ENCODE assay signal across 25 mouse cellular contexts in the genomic region with DNA sequence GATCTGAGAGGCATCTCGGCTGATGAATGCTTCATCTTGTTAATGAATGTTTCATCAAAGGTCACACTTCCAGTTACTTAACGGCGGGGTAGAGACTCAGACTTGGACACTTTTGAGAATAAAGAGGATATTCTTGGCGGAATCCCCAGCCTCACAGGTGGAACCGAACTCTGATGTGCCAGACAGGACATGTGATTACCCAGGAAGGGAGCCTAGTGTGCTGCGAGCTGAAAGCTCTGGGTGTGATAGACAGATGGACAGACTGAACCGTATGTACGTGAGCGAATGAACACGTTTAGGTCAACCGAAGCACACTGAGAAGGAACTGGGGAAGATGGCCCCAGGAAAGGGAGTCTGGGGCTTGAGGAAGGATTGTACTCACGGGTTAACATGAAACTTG.
DNase-seq lines count a peak whose midpoint lies in the region; ATAC-seq and TF ChIP-seq lines count a peak whose summit lies in the region.
"Had no signal": no experiment of that assay in that cellular context is flagged by ENCODE, and none has a peak within 500 bp of the region (broad histone marks: within the 10 kb centered on the region; RNA-seq: fewer than 3 reads in every experiment).

No protein-coding gene starts in this region.

- TF ChIP-seq CTCF in forebrain, postnatal 0 days (IDR thresholded peaks at IDR 0.05; ENCODE audit: low read depth) = no peak

- H3K9ac ChIP-seq in embryonic facial prominence, embryonic 13.5 days = no peak overlapping the region
- H3K9ac ChIP-seq in forebrain, embryonic 14.5 days (ENCODE audit: low read length) = no peak overlapping the region
- H3K9ac ChIP-seq in forebrain, postnatal 0 days = no peak overlapping the region
- H3K9ac ChIP-seq: heart, embryonic 12.5 days; heart, embryonic 15.5 days; hindbrain, embryonic 13.5 days; intestine, embryonic 15.5 days; kidney, embryonic 15.5 days had no signal

- no peaks in the 10 kb centered on the region for H3K9me3 ChIP-seq in embryonic facial prominence, embryonic 13.5 days
- H3K9me3 ChIP-seq in embryonic facial prominence, embryonic 10.5 days = no peaks in the 10 kb centered on the region
- H3K9me3 ChIP-seq in forebrain, embryonic 14.5 days (replicated peaks; ENCODE audit: control insufficient read depth, low read length) = no peaks in the 10 kb centered on the region
- no peaks in the 10 kb centered on the region for H3K9me3 ChIP-seq in forebrain, postnatal 0 days (ENCODE audit: low read length)
- H3K9me3 ChIP-seq: heart, embryonic 12.5 days; heart, embryonic 15.5 days; hindbrain, embryonic 10.5 days; hindbrain, embryonic 13.5 days; intestine, embryonic 15.5 days; kidney, embryonic 15.5 days had no signal

- no peaks in the 10 kb centered on the region; the same call in 1 of the 2 replicates for H3K4me1 ChIP-seq in embryonic facial prominence, embryonic 13.5 days
- no peaks in the 10 kb centered on the region for H3K4me1 ChIP-seq in embryonic facial prominence, embryonic 10.5 days
- H3K4me1 ChIP-seq in forebrain, embryonic 14.5 days (ENCODE audit: control insufficient read depth, insufficient read depth, low read length) = no peaks in the 10 kb centered on the region; the same call in 1 of the 2 replicates
- no peaks in the 10 kb centered on the region for H3K4me1 ChIP-seq in forebrain, postnatal 0 days (ENCODE audit: insufficient read depth)
- H3K4me1 ChIP-seq: heart, embryonic 12.5 days; heart, embryonic 15.5 days; hindbrain, embryonic 10.5 days; intestine, embryonic 15.5 days; kidney, embryonic 15.5 days had no signal

- H3K27ac ChIP-seq in embryonic facial prominence, embryonic 13.5 days = peak overlapping the region; percentile 16; the same call in 1 of the 2 replicates
- no peak overlapping the region for H3K27ac ChIP-seq in embryonic facial prominence, embryonic 10.5 days (replicated peaks)
- no peak overlapping the region for H3K27ac ChIP-seq in forebrain, embryonic 14.5 days (ENCODE audit: low read depth, low read length)
- H3K27ac ChIP-seq in forebrain, postnatal 0 days (ENCODE audit: low read depth, low read length) = no peak overlapping the region
- H3K27ac ChIP-seq: heart, embryonic 15.5 days; hindbrain, embryonic 10.5 days; hindbrain, embryonic 13.5 days; intestine, embryonic 15.5 days; kidney, embryonic 15.5 days had no signal

- no peak for ATAC-seq in embryonic facial prominence, embryonic 13.5 days (ENCODE audit: insufficient number of reproducible peaks, insufficient read depth, low FRiP score, low TSS enrichment, low read depth)
- ATAC-seq in forebrain, embryonic 14.5 days = peak; percentile 56; the same call in 1 of the 2 replicates
- ATAC-seq in forebrain, postnatal 0 days = no peak
- ATAC-seq: hindbrain, embryonic 16.5 days; intestine, embryonic 15.5 days; Patski had no signal

- H3K27me3 ChIP-seq in embryonic facial prominence, embryonic 13.5 days = no peaks in the 10 kb centered on the region
- H3K27me3 ChIP-seq in embryonic facial prominence, embryonic 10.5 days (replicated peaks; ENCODE audit: low read depth, poor library complexity, severe bottlenecking) = no peaks in the 10 kb centered on the region
- H3K27me3 ChIP-seq in forebrain, embryonic 14.5 days (replicated peaks; ENCODE audit: control insufficient read depth, insufficient read depth, low read length) = no peaks in the 10 kb centered on the region
- no peaks in the 10 kb centered on the region for H3K27me3 ChIP-seq in forebrain, postnatal 0 days (ENCODE audit: insufficient read depth, low read length)
- H3K27me3 ChIP-seq: CH12.LX; heart, embryonic 12.5 days; heart, embryonic 15.5 days; hindbrain, embryonic 13.5 days; intestine, embryonic 15.5 days; kidney, embryonic 15.5 days; Patski had no signal

- no peak overlapping the region for H3K4me2 ChIP-seq in embryonic facial prominence, embryonic 13.5 days
- H3K4me2 ChIP-seq in forebrain, embryonic 14.5 days (ENCODE audit: low read length) = no peak overlapping the region
- H3K4me2 ChIP-seq in forebrain, postnatal 0 days (ENCODE audit: low read depth) = no peak overlapping the region
- H3K4me2 ChIP-seq: heart, embryonic 12.5 days; heart, embryonic 15.5 days; hindbrain, embryonic 13.5 days; intestine, embryonic 15.5 days; kidney, embryonic 15.5 days had no signal

- H3K4me3 ChIP-seq in embryonic facial prominence, embryonic 13.5 days = no peak overlapping the region
- no peak overlapping the region for H3K4me3 ChIP-seq in embryonic facial prominence, embryonic 10.5 days
- no peak overlapping the region for H3K4me3 ChIP-seq in forebrain, embryonic 14.5 days (ENCODE audit: low read depth, low read length)
- no peak overlapping the region for H3K4me3 ChIP-seq in forebrain, postnatal 0 days (ENCODE audit: low read depth, low read length)
- H3K4me3 ChIP-seq: heart, embryonic 12.5 days; heart, embryonic 15.5 days; hindbrain, embryonic 10.5 days; hindbrain, embryonic 13.5 days; intestine, embryonic 15.5 days; kidney, embryonic 15.5 days had no signal

- DNase-seq in cerebellum, postnatal 10 days = peak; percentile 67 to 69
- no peak for DNase-seq in cerebellum, adult 11 months
- DNase-seq in embryonic facial prominence, embryonic 10.5 days (ENCODE audit: low spot score) = no peak
- DNase-seq in forebrain, embryonic 14.5 days (ENCODE audit: low spot score) = peak; percentile 52
- DNase-seq in forebrain, postnatal 0 days = no peak
- DNase-seq in kidney, postnatal 14 days = no peak
- DNase-seq: adrenal gland, postnatal 10 days; adrenal gland, postnatal 36 days; B cell, adult 2 months; gastrocnemius, postnatal 25 days; heart, adult 18-20 months; heart, postnatal 36 days; kidney, adult 11 months; kidney, adult 8-10 months had no signal

- 88% methylated on average over 12 of the region's 12 CpGs for WGBS in embryonic facial prominence, embryonic 13.5 days
- 88% methylated on average over 12 of the region's 12 CpGs for WGBS in embryonic facial prominence, embryonic 10.5 days
- WGBS in forebrain, embryonic 14.5 days = 69% methylated on average over 12 of the region's 12 CpGs
- WGBS in forebrain, postnatal 0 days = 58% methylated on average over 12 of the region's 12 CpGs

- no peaks in the 10 kb centered on the region for H3K36me3 ChIP-seq in embryonic facial prominence, embryonic 13.5 days
- no peaks in the 10 kb centered on the region for H3K36me3 ChIP-seq in embryonic facial prominence, embryonic 10.5 days (replicated peaks)
- no peaks in the 10 kb centered on the region for H3K36me3 ChIP-seq in forebrain, embryonic 14.5 days (ENCODE audit: control insufficient read depth, insufficient read depth, low read length)
- H3K36me3 ChIP-seq in forebrain, postnatal 0 days (ENCODE audit: insufficient read depth) = no peaks in the 10 kb centered on the region
- H3K36me3 ChIP-seq: G1E; heart, embryonic 12.5 days; heart, embryonic 15.5 days; hindbrain, embryonic 10.5 days; hindbrain, embryonic 13.5 days; intestine, embryonic 15.5 days; kidney, embryonic 15.5 days had no signal

Comparison
In these comparisons a context has a peak if more than half of its experiments do, and no peak if none do; other contexts are left out.
1. DNase-seq: peak in cerebellum, postnatal 10 days (2 of 2) and forebrain, embryonic 14.5 days (single experiment); none in cerebellum, adult 11 months (single experiment), embryonic facial prominence, embryonic 10.5 days (single experiment), forebrain, postnatal 0 days (single experiment) and kidney, postnatal 14 days (single experiment).